Mouse (Mus musculus) heart, embryonic 14.5 days (tissue): ENCODE measurements around the gene Gm6482. TPM values are rescaled to one million over a fixed set of nuclear protein-coding genes. Genes with fewer than 3 reads are reported as not detected.
"Not testable (repeated sequence)": the region's sequence is repeated elsewhere in the genome, so short reads cannot be mapped to it uniquely, and the experiment has no call there.

Experiments
- ATAC-seq: fragments of 200-750 bp; cut with Nextera tagmentation; 2 replicates; pipeline ENCODE4 v1.8.0; 2017; ENCODE audit warnings: low read depth, moderate TSS enrichment; ENCODE audit not compliant: insufficient number of reproducible peaks, insufficient read depth, low FRiP score
- H3K27ac ChIP-seq, 2 experiments: fragments of 200-500 bp in 1 of 2; fragments of 300-500 bp in 1 of 2; sonication (generic) in 1 of 2; replicated peaks in 1 of 2; 2 replicates each; pipeline ENCODE4 v1.5.1; 2012 to 2014; ENCODE audit warnings: low read depth in 2 of 2, low read length in 2 of 2, control low read depth in 1 of 2, mild to moderate bottlenecking in 1 of 2, mixed read lengths in 1 of 2; ENCODE audit not compliant: control insufficient read depth in 1 of 2, insufficient read depth in 1 of 2
- H3K27me3 ChIP-seq: fragments of 300-500 bp; sonication (generic); 2 replicates; pipeline ENCODE4 v1.6.1; 2014; ENCODE audit warnings: mild to moderate bottlenecking, low read length, control low read depth; ENCODE audit not compliant: control insufficient read depth, insufficient read depth
- H3K36me3 ChIP-seq: fragments of 300-500 bp; sonication (generic); 2 replicates; pipeline ENCODE4 v1.6.1; 2014; ENCODE audit warnings: mild to moderate bottlenecking, control low read depth, low read length, mixed read lengths; ENCODE audit not compliant: control insufficient read depth, insufficient read depth
- H3K4me1 ChIP-seq, 2 experiments: fragments of 200-500 bp in 1 of 2; fragments of 300-500 bp in 1 of 2; sonication (generic) in 1 of 2; 2 replicates each; pipeline ENCODE4 v1.6.1; 2012 to 2014; ENCODE audit warnings: low read length in 2 of 2, control low read depth in 1 of 2, mixed read lengths in 1 of 2; ENCODE audit not compliant: control insufficient read depth in 2 of 2, insufficient read depth in 2 of 2
- H3K4me2 ChIP-seq: fragments of 300-500 bp; sonication (generic); 2 replicates; pipeline ENCODE4 v1.6.1; 2014; ENCODE audit warnings: mild to moderate bottlenecking, low read length
- H3K4me3 ChIP-seq, 2 experiments: fragments of 200-500 bp in 1 of 2; fragments of 300-500 bp in 1 of 2; sonication (generic) in 1 of 2; 2 replicates each; pipeline ENCODE4 v1.5.1; 2012 to 2014; ENCODE audit warnings: low read length in 2 of 2, mild to moderate bottlenecking in 2 of 2, control low read depth in 1 of 2, low read depth in 1 of 2, moderate library complexity in 1 of 2; ENCODE audit not compliant: control insufficient read depth in 1 of 2, insufficient read depth in 1 of 2
- H3K9ac ChIP-seq: fragments of 300-500 bp; sonication (generic); 2 replicates; pipeline ENCODE4 v1.6.1; 2014; ENCODE audit warnings: mild to moderate bottlenecking, low read length
- H3K9me3 ChIP-seq: fragments of 300-500 bp; sonication (generic); 2 replicates; pipeline ENCODE4 v1.6.1; 2016; ENCODE audit warnings: low read length, control low read depth; ENCODE audit not compliant: control insufficient read depth
- WGBS: fragments of 180-500 bp; shearing (Covaris S2); extraction: QIAGEN DNeasy Blood & Tissue Kit; methylation state at CpG from one replicate; pipeline ENCODE4 v1.1.7; 2014; 5-methylcytosine and 5-hydroxymethylcytosine counted together
- polyA plus RNA-seq: library from polyadenylated mRNA; unstranded; fragments of >200 nt; fragmentation: Nextera tagmentation; extraction: Ambion mirVana; gene quantifications from 2 replicates; pipeline ENCODE4 v1.2.1, GENCODE M21; 2014

Gene Gm6482
- not detected in 2 replicates for polyA plus RNA-seq

- not testable (repeated sequence) for H3K36me3 ChIP-seq, H3K4me1 ChIP-seq, H3K9ac ChIP-seq, H3K27ac ChIP-seq, H3K4me3 ChIP-seq, ATAC-seq, H3K27me3 ChIP-seq, H3K4me2 ChIP-seq, H3K9me3 ChIP-seq
- WGBS: no CpG with 5 or more reads among the region's 2 CpGs
These were observed at the start of gene Gm6482 for GRCm38 (mm10) chr14:41408181-41408580. Gene Gm6482, minus strand, starts transcription at chr14:41408281.

- H3K4me2 ChIP-seq, H3K36me3 ChIP-seq, H3K27ac ChIP-seq, H3K4me1 ChIP-seq, H3K9me3 ChIP-seq, H3K9ac ChIP-seq, H3K27me3 ChIP-seq, ATAC-seq, H3K4me3 ChIP-seq: not testable (repeated sequence)
- no CpG with 5 or more reads among the region's 2 CpGs for WGBS
These were observed 45.3 kb upstream of the Gm6482 start, which contains the start of gene Gm7954 for GRCm38 (mm10) chr14:41453418-41453817. Gene Gm7954, minus strand, starts transcription at chr14:41453518.

GRCm38 (mm10) chr14:41425393-41426075 lies 17.5 kb upstream of the Gm6482 start:
- not testable (repeated sequence) for H3K4me1 ChIP-seq, H3K27me3 ChIP-seq, ATAC-seq, H3K9ac ChIP-seq, H3K36me3 ChIP-seq, H3K27ac ChIP-seq, H3K9me3 ChIP-seq
- peak overlapping the region; percentile 20 to 30; a peak in 3 of 4 replicates for H3K4me3 ChIP-seq
- H3K4me2 ChIP-seq: peak overlapping the region; percentile 56
- whole genome bisulfite sequencing: 3% methylated on average over 11 of the region's 16 CpGs

GRCm38 (mm10) chr14:41424694-41425093 lies 16.6 kb upstream of the Gm6482 start:
- ATAC-seq, H3K9ac ChIP-seq, H3K27me3 ChIP-seq, H3K36me3 ChIP-seq, H3K4me1 ChIP-seq, H3K9me3 ChIP-seq: not testable (repeated sequence)
- peak overlapping the region in 1 of 2 experiments; percentile 20; a peak in 2 of 4 replicates for H3K4me3 ChIP-seq
- 10% methylated on average over 14 of the region's 14 CpGs for WGBS
- H3K27ac ChIP-seq: peak overlapping the region in 1 of 2 experiments; percentile 53; a peak in 2 of 4 replicates
- H3K4me2 ChIP-seq: peak overlapping the region; percentile 56

- H3K36me3 ChIP-seq, H3K9ac ChIP-seq, ATAC-seq, H3K4me2 ChIP-seq, H3K27me3 ChIP-seq, H3K27ac ChIP-seq, H3K9me3 ChIP-seq, H3K4me3 ChIP-seq, H3K4me1 ChIP-seq: not testable (repeated sequence)
- WGBS: no CpG with 5 or more reads among the region's 3 CpGs
These were observed 21.8 kb downstream of the Gm6482 start, which contains the start of gene Gm7945 for GRCm38 (mm10) chr14:41386279-41386678. Gene Gm7945, minus strand, starts transcription at chr14:41386379.

Other genes with a start within 250 kb of the Gm6482 start
- not detected in 2 replicates for gene Sftpd, start 223.1 kb downstream of the Gm6482 start, polyA plus RNA-seq
- not detected in 2 replicates for gene Gm2832, start 129.5 kb downstream of the Gm6482 start, polyA plus RNA-seq
- not detected in 2 replicates for gene Gm5798, start 59.7 kb downstream of the Gm6482 start, polyA plus RNA-seq
- gene Gm7945, start 21.9 kb downstream of the Gm6482 start, polyA plus RNA-seq: not detected in 2 replicates
- gene Gm7954, start 45.2 kb upstream of the Gm6482 start, polyA plus RNA-seq: not detected in 2 replicates
- gene Gm3486, start 81.2 kb upstream of the Gm6482 start, polyA plus RNA-seq: not detected in 2 replicates
- gene Gm7970, start 147.3 kb upstream of the Gm6482 start, polyA plus RNA-seq: not detected in 2 replicates
- not detected in 2 replicates for gene 1700049E17Rik2, start 164.9 kb upstream of the Gm6482 start, polyA plus RNA-seq
- gene Gm3072, start 216.3 kb upstream of the Gm6482 start, polyA plus RNA-seq: not detected in 2 replicates
- gene Gm3676, start 238.2 kb upstream of the Gm6482 start, polyA plus RNA-seq: not detected in 2 replicates